Mouse (Mus musculus) stomach, postnatal 0 days (tissue): ENCODE results near the gene Mst1r. TPM values are rescaled to one million over a fixed set of nuclear protein-coding genes. Genes with fewer than 3 reads are reported as not detected.

ENCODE experiments used
- ATAC-seq: fragments of 200-750 bp; cut with Nextera tagmentation; 2 replicates; pipeline ENCODE4 v1.8.0; 2017; ENCODE audit not compliant: low FRiP score, low TSS enrichment
- DNase-seq: peaks from one replicate; pipeline ENCODE4 v3.0.0-alpha.2; 2016; ENCODE audit warnings: low spot score
- H3K27ac ChIP-seq: fragments of 300-500 bp; sonication (generic); replicated peaks from 2 replicates; pipeline ENCODE4 v1.5.1; 2014; ENCODE audit warnings: mild to moderate bottlenecking, control low read depth
- H3K27me3 ChIP-seq: fragments of 300-500 bp; sonication (generic); 2 replicates; pipeline ENCODE4 v1.6.1; 2014; ENCODE audit warnings: low read length; ENCODE audit not compliant: control insufficient read depth, insufficient read depth
- H3K36me3 ChIP-seq: fragments of 300-500 bp; sonication (generic); 2 replicates; pipeline ENCODE4 v1.6.1; 2014; ENCODE audit warnings: low read length, mixed read lengths; ENCODE audit not compliant: control insufficient read depth, insufficient read depth
- H3K4me1 ChIP-seq: fragments of 300-500 bp; sonication (generic); replicated peaks from 2 replicates; pipeline ENCODE4 v1.6.1; 2014; ENCODE audit warnings: antibody characterized with exemption; ENCODE audit not compliant: control insufficient read depth, insufficient read depth
- H3K4me2 ChIP-seq: fragments of 300-500 bp; sonication (generic); replicated peaks from 2 replicates; pipeline ENCODE4 v1.6.1; 2014; ENCODE audit warnings: low read depth, mild to moderate bottlenecking, control low read depth, moderate library complexity
- H3K4me3 ChIP-seq: fragments of 300-500 bp; sonication (generic); 2 replicates; pipeline ENCODE4 v1.5.1; 2014; ENCODE audit warnings: low read depth, low read length, control low read depth
- H3K9ac ChIP-seq: fragments of 300-500 bp; sonication (generic); 2 replicates; pipeline ENCODE4 v1.6.1; 2014; ENCODE audit warnings: mild to moderate bottlenecking, low read length, control low read depth, mixed read lengths
- H3K9me3 ChIP-seq: fragments of 300-500 bp; sonication (generic); 2 replicates; pipeline ENCODE4 v1.6.1; 2016; ENCODE audit warnings: low read length; ENCODE audit not compliant: control insufficient read depth
- CTCF ChIP-seq: IDR thresholded peaks from 2 replicates; pipeline ENCODE4 v1.5.1; 2016; ENCODE audit warnings: antibody characterized with exemption, low read depth, mild to moderate bottlenecking, moderate library complexity
- EP300 ChIP-seq: optimal IDR thresholded peaks from 2 replicates; pipeline ENCODE3; 2016; ENCODE audit warnings: antibody characterized with exemption
- WGBS: fragments of 180-500 bp; shearing (Covaris S2); extraction: QIAGEN DNeasy Blood & Tissue Kit; methylation state at CpG from one replicate; pipeline ENCODE4 v1.1.7; 2014; 5-methylcytosine and 5-hydroxymethylcytosine counted together
- polyA plus RNA-seq: library from polyadenylated mRNA; unstranded; fragments of >200 nt; fragmentation: Nextera tagmentation; extraction: Ambion mirVana; gene quantifications from 2 replicates; pipeline ENCODE4 v1.2.1, GENCODE M21; 2015

Mst1r gene
- polyA plus RNA-seq, 1 experiment from 2014 or later: 10.6 TPM

DNA sequence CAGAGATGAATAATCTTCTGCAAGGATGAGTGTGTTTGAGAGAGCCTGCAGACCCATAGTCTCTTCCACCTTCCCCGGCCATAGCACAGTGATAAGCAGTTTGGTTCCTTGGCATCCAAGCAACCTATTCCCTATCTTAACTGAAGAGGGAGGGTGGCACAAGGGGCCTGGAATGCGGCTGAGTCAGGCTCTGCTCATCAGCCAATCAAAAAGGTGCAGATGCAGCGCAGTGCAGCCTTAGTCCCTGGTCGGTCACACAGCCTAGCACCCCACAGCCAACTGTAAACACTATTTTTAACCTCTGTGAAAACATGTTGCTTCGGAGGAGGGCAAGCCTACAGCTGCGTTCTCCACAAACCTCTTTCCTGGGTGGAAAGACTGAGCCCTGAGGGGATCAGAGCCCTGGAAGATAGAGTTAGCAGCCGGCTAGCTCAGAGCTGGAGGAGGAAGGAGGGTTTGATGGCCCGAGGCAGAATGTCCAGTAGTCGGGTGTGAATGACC is 20.3 kb downstream of the Mst1r start:
- H3K27me3 ChIP-seq: no peaks in the 10 kb centered on the region
- no peaks in the 10 kb centered on the region for H3K4me1 ChIP-seq
- no peaks in the 10 kb centered on the region for H3K9me3 ChIP-seq
- no peak overlapping the region for H3K9ac ChIP-seq
- no peak overlapping the region for H3K27ac ChIP-seq
- no peak overlapping the region for H3K4me3 ChIP-seq
- H3K36me3 ChIP-seq: no peaks in the 10 kb centered on the region
- DNase-seq (no peak), ATAC-seq (no peak)
- H3K4me2 ChIP-seq: no peak overlapping the region
- TF ChIP-seq CTCF (no peak), EP300 (no peak)
- WGBS: 38% methylated on average over 9 of the region's 9 CpGs

GRCm38 (mm10) chr9:107927749-107928148 is 21.1 kb downstream of the Mst1r start:
- H3K4me2 ChIP-seq: no peak overlapping the region
- H3K9me3 ChIP-seq: no peaks in the 10 kb centered on the region
- no peak overlapping the region for H3K9ac ChIP-seq
- no peak overlapping the region for H3K27ac ChIP-seq
- no peaks in the 10 kb centered on the region for H3K4me1 ChIP-seq
- H3K27me3 ChIP-seq: no peaks in the 10 kb centered on the region
- H3K36me3 ChIP-seq: no peaks in the 10 kb centered on the region
- H3K4me3 ChIP-seq: no peak overlapping the region
- TF ChIP-seq EP300 (no peak), CTCF (no peak)
- ATAC-seq: no peak
- WGBS: 56% methylated on average over 5 of the region's 5 CpGs
- no peak for DNase-seq

DNA sequence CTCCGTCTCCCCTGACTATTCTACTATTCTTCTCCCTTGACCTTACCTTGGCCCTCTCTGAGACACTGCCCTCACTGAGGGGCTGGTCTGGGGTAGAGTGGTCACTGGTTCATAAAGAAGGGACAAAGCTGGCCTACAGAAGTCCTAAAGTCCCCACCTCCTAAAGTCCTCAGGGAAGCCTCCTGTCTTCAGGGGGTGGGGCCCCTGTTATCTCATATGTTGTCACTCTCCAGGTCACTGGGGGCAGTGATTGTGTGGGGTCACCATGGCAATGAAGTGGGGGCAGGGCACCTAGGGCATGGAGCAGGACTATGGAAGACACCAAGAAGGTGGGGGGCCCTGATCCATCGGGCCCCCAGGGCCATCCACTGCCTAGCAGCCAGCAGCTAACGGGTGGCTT is 21.5 kb downstream of the Mst1r start, which contains the start of gene Actl11:
TSS of gene Actl11 (plus strand) at position 301 of the 400 bp plus-strand sequence.
- H3K9ac ChIP-seq: no peak within 1 kb of the TSS
- H3K4me3 ChIP-seq: no peak within 1 kb of the TSS
- TF ChIP-seq EP300 (no peak), CTCF (no peak)
- H3K4me1 ChIP-seq: no peaks in the 10 kb centered on the region
- H3K36me3 ChIP-seq: no peaks in the 10 kb centered on the region
- no peak within 1 kb of the TSS for H3K4me2 ChIP-seq
- 63% methylated on average over 3 of the region's 3 CpGs for WGBS
- ATAC-seq: no peak
- H3K9me3 ChIP-seq: no peaks in the 10 kb centered on the region
- no peak within 1 kb of the TSS for H3K27ac ChIP-seq
- no peaks in the 10 kb centered on the region for H3K27me3 ChIP-seq
- DNase-seq: no peak

- Histone ChIP-seq H3K9me3 (no peaks in the 10 kb centered on the region), H3K27ac (no peak overlapping the region), H3K4me2 (no peak overlapping the region), H3K4me1 (peaks cover 4% of the 10 kb centered on the region; the same call in 1 of the 2 replicates), H3K9ac (no peak overlapping the region), H3K36me3 (no peaks in the 10 kb centered on the region), H3K27me3 (no peaks in the 10 kb centered on the region), H3K4me3 (no peak overlapping the region)
- 68% methylated on average over 4 of the region's 4 CpGs for WGBS
- no peak for TF ChIP-seq CTCF
- no peak for TF ChIP-seq EP300
- ATAC-seq: no peak
- no peak for DNase-seq
Observed at GRCm38 (mm10) chr9:107932221-107932620, 25.5 kb downstream of the Mst1r start.

GRCm38 (mm10) chr9:107934146-107934545 is 27.5 kb downstream of the Mst1r start:
- Histone ChIP-seq H3K9me3 (no peaks in the 10 kb centered on the region), H3K27ac (no peak overlapping the region), H3K36me3 (no peaks in the 10 kb centered on the region), H3K4me2 (no peak overlapping the region), H3K4me1 (peaks cover 4% of the 10 kb centered on the region; the same call in 1 of the 2 replicates), H3K4me3 (no peak overlapping the region), H3K9ac (no peak overlapping the region), H3K27me3 (no peaks in the 10 kb centered on the region)
- no peak for DNase-seq
- peak; percentile 30; the same call in 1 of the 2 replicates for ATAC-seq
- 79% methylated on average over 11 of the region's 11 CpGs for WGBS
- no peak for TF ChIP-seq EP300
- no peak for TF ChIP-seq CTCF

DNA sequence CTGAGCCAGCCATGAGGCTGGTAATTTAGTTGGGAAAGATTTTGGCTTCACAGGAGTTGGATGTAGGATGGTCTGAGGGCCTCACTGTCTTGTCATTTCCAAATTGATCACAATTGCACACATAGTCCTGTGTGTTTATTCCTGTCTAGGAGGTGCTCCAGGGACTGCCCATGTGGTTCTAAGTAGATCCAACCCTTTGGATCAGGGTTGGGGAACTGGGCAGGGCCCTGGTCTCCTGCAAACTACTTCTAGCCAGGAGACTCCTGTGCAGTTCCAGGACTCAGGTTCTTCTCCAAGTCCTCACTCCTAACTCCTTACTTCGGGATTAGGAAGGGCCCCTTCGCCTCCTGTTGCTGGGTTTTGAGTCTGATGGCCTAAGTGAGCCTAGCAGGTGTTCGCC is 28.7 kb downstream of the Mst1r start, which contains the start of gene Camkv:
TSS of gene Camkv (plus strand) at position 301 of the 400 bp plus-strand sequence.
- no peaks in the 10 kb centered on the region for H3K27me3 ChIP-seq
- peaks cover 4% of the 10 kb centered on the region; the same call in 1 of the 2 replicates for H3K4me1 ChIP-seq
- no peak for TF ChIP-seq CTCF
- no peak for TF ChIP-seq EP300
- ATAC-seq (no peak), DNase-seq (no peak)
- H3K4me2 ChIP-seq: peak within 1 kb of the TSS; percentile 83
- H3K9me3 ChIP-seq: no peaks in the 10 kb centered on the region
- H3K36me3 ChIP-seq: no peaks in the 10 kb centered on the region
- no peak within 1 kb of the TSS for H3K27ac ChIP-seq
- H3K9ac ChIP-seq: peak within 1 kb of the TSS; percentile 59
- 17% methylated on average over 3 of the region's 3 CpGs for WGBS
- peak within 1 kb of the TSS; percentile 41 for H3K4me3 ChIP-seq
